Mouse (Mus musculus) layer of hippocampus, adult 2 months (tissue): ENCODE measurements around the gene Hoxa3. TPM values are rescaled to one million over a fixed set of nuclear protein-coding genes. Genes with fewer than 3 reads are reported as not detected.

ENCODE experiments used
- DNase-seq, 2 experiments: peaks; one replicate each; pipeline ENCODE4 v3.0.0; 2022; ENCODE audit warnings: low spot score in 2 of 2
- H3K27ac ChIP-seq: fragments of 200-600 bp; 2 replicates; pipeline ENCODE4 v1.8.1; 2022
- H3K4me3 ChIP-seq: fragments of 200-600 bp; 2 replicates; pipeline ENCODE4 v1.8.1; 2022; ENCODE audit warnings: mild to moderate bottlenecking
- CTCF ChIP-seq: fragments of 200-600 bp; conservative IDR thresholded peaks from 2 replicates; pipeline ENCODE4 v1.8.1; 2022; ENCODE audit warnings: antibody characterized with exemption, mild to moderate bottlenecking, moderate library complexity
- total RNA-seq, 2 experiments: library from RNA; stranded (reverse); gene quantifications; 2 replicates each; pipeline ENCODE4 v1.2.3; 2021

Gene Hoxa3
- total RNA-seq, 2 experiments from 2014 or later = not detected

- no peak for DNase-seq
- TF ChIP-seq CTCF = no peak
- Histone ChIP-seq H3K4me3 (no peak overlapping the region), H3K27ac (no peak overlapping the region)
These were observed 39.5 kb downstream of the Hoxa3 start for GRCm38 (mm10) chr6:52173648-52174047.

DNA sequence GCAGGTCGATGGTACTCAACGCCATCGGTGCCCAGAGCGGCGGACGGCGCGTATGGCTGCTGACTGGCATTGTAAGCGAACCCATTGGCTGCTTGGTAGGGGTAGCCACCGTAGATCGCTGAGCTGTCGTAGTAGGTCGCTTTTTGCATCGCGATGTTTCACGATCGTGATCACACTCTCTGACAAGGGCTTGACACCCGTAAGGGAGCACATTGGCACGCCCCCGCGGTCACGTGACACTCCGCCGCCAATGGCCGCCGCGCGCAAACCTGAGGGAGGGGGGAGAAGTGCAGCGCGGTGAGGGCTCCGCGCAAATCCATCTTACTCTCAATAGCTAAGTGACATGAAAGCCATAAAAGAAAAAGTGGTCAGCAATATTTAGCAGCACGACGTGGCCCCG is 40.6 kb downstream of the Hoxa3 start:
- DNase-seq = no peak
- no peak for TF ChIP-seq CTCF
- Histone ChIP-seq H3K4me3 (no peak overlapping the region), H3K27ac (no peak overlapping the region)

GRCm38 (mm10) chr6:52171938-52172337 is 41.2 kb downstream of the Hoxa3 start:
- Histone ChIP-seq H3K4me3 (no peak overlapping the region), H3K27ac (no peak overlapping the region)
- no peak for TF ChIP-seq CTCF
- DNase-seq = no peak

- DNase-seq = no peak
- Histone ChIP-seq H3K4me3 (no peak overlapping the region), H3K27ac (no peak overlapping the region)
- TF ChIP-seq CTCF = no peak
These were observed 41.8 kb downstream of the Hoxa3 start for GRCm38 (mm10) chr6:52171331-52171730.

- TF ChIP-seq CTCF = no peak
- no peak overlapping the region for H3K27ac ChIP-seq
- H3K4me3 ChIP-seq = no peak overlapping the region
- no peak for DNase-seq
These were observed 42.3 kb downstream of the Hoxa3 start for GRCm38 (mm10) chr6:52170898-52171223.

DNA sequence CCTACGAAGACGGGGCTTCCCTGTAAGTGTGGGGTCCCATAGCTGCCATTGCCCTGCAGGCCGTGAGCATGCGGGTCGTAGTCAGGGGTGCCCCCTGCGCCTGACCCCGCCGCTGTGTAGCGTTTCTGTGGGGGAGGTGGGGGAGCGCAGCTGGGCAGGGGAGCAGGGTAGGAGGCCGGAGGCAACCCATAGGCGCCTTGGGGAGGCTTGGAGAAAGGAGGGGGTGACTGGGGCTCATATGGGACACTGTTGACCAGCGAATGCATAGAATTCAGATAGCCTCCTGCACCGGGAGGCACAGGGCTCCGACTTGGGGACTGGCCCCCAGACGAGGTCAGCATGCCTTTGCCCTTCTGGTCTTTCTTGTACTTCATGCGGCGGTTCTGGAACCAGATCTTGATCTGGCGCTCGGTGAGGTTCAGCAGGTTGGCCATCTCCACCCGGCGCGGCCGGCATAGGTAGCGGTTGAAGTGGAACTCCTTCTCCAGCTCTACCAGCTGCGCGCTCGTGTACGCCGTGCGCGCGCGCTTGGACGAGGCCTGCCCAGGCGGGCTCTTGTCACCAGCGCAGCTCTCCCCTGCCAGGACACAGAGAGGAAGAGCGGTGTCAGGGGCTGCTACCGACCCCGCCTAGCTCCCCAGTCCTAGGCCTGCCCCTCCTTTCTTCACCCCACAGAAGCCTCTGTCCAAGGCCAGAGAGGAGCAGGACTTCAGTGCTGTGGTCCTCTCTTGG is 42.8 kb downstream of the Hoxa3 start:
- DNase-seq = no peak
- TF ChIP-seq CTCF = no peak
- Histone ChIP-seq H3K27ac (no peak overlapping the region), H3K4me3 (no peak overlapping the region)

DNA sequence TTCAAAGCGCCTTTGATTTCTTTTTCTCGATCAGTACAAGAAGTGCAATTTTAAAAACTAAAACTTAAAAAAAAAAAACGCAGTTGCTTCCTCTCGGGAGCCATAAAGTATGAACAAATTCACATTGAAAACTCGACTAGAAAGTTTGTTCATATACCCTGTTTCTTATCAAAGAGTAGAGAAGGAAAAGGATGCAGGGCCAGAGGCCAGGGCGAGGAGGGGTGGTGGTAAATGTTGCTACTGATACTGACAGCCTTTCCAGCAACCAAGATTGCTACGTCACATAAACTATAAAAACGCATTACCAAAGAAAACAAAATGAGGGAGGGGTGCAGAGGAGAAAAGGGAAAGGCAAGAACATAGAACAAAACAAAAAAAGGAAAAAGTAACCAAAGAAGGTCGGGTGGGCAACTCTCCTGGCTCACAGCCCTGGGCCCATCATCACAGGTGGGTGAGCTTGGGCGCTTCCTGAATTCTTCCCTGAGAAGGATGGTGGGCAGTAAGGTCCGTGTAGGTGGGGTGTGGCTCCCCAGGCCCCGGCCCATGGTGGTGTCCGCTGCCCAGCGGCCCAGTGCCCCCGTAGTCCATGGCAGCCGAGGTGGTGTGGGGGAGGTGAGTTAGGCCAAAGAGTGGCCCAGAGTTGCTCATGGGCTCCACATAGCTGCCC is 43.5 kb downstream of the Hoxa3 start:
- Histone ChIP-seq H3K4me3 (no peak overlapping the region), H3K27ac (no peak overlapping the region)
- DNase-seq = no peak
- no peak for TF ChIP-seq CTCF

DNA sequence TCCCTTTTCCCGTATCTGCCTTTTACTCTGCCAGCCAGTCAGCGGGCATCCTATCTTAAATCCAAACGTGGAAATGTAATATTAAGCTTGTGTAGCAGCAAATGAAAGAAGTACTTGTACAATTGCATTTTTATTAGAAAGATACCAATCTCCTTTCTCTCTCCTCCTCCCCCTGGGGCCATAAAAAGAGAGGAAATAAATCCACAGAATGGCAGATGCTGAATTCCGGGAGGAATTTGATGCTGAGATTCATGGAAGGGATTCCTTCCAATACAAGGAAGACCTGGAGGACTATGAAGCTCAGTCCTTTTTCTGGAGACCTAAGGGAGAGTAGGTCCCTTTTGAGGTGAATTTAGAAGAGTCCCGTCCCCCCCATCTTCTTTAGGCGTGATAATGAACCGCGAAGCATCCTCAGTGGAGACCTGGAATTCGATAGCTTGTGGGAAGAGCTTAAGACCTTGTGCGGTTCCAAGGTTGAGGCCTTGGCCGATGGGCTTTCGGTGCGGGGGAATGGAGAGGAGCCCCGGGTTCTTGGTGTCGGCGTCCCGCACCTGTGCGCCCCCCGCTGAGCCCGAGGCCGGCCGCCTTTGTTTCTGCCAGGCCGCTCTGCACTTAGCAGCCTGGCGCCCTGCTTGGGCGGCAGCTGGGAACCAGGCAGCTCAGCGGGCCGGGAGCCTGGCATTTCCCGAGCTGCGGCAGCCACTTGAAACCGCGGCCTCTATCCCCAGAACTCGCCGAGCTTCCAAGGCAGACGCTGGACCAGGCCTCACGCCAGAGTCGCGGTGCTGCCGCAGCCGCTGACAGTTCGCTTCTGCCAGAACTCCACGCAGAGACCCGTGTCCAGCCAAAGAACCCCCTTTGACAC is 44.7 kb downstream of the Hoxa3 start:
- H3K4me3 ChIP-seq = no peak overlapping the region
- H3K27ac ChIP-seq = no peak overlapping the region
- DNase-seq = no peak
- no peak for TF ChIP-seq CTCF

DNA sequence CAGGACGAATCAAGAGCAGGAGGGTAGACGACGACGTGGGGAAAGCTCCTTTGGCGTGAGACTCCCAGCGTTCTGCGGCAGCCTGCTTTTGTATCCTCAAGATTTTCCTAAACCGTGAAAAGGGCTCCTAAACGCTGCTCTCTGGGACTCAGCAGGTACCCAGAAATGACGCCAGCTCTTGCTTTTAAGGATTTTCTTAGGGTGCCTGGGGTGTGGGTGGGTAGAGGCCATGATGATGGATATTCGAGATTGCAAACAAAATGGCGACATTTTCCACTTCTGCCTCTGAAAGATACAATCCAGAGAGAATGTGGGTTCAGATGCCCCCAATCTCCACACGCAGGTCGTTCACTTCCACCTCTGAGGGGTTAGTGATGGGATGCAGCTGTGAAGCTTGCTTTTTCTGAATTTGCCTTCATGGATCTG is 45.4 kb downstream of the Hoxa3 start:
- no peak overlapping the region for H3K4me3 ChIP-seq
- TF ChIP-seq CTCF = no peak
- no peak for DNase-seq
- H3K27ac ChIP-seq = no peak overlapping the region

- no peak overlapping the region for H3K4me3 ChIP-seq
- no peak overlapping the region for H3K27ac ChIP-seq
- TF ChIP-seq CTCF = no peak
- DNase-seq = no peak
These were observed 46.0 kb downstream of the Hoxa3 start for GRCm38 (mm10) chr6:52167176-52167575.

- DNase-seq = no peak
- Histone ChIP-seq H3K4me3 (no peak overlapping the region), H3K27ac (no peak overlapping the region)
- TF ChIP-seq CTCF = no peak
These were observed 46.6 kb downstream of the Hoxa3 start for GRCm38 (mm10) chr6:52166431-52167077.

DNA sequence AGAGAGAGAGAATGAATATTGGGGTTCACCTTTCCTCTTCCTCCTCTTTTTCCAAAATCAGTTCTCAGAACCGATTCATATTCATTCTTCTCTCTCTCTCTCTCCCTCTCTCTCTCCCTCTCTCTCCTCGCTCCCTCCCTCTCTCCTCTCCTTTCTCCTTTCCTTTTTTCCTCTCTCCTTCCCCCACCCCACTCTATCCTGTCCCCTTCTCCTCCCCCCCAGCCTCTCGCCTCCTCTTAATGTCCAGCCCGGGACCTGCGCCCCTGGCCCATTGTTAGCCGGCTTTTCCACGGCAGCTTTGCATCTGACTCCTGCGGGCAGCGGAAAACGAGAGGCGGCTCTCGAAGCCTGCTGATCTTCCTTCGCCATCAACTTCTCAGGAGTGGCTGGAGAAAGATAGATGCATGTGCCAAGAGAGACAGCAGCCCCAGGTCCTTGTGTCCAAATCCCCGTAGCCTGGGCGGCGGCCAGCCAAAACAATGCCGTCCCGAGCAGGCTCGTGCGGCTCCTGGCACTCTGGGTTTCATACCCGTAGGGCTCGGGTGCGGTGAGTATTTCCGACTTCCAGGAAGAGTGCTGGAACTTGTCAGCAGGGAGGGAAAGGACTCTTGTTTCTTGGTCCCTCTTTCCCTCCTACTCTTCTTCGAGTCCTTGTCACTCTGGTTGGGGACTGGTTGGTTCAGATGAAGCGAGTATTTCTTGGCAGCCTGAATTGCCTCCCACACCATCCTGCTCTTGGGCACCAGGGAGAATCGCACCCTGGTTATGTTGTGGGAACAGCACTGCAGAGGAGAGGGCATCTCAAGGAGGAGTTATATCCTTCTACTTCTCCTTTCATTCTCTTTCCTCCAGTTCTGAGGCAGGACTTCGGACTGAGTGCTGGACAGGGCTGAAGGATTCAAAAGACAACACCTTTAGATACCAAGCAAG is 47.4 kb downstream of the Hoxa3 start:
- Histone ChIP-seq H3K4me3 (no peak overlapping the region), H3K27ac (no peak overlapping the region)
- no peak for DNase-seq
- TF ChIP-seq CTCF = no peak
